Mouse (Mus musculus): Measurements from ENCODE around the gene 4921530L21Rik.
A peak's percentile ranks its signal among the peaks of the same experiment; 100 is the strongest.

4921530L21Rik gene

GRCm38 (mm10) chr14:95880954-95881353, at the start of gene 4921530L21Rik:
Gene 4921530L21Rik (plus strand): TSS chr14:95881254.
- DNase-seq (ENCODE audit: low spot score) = no peak

DNA sequence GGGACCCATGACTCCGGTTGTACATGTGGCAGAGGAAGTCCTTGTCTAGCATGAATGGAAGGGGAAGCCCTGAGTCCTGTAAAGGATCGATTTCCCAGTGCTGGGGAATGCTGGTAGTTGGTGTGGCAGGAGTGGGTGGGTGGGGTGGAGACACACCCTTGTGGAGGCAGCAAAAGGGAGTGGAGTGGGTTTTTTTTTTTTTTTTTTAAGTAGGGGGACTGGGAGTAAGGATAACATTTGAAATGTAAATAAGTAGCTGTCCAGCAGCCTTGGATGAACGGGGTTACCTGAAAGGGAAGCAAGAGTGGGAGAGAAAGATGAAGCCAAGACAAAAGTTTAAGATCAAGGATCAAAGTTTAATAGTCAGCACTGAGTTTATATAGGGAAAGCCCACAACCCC, 47.2 kb upstream of the 4921530L21Rik start:
- DNase-seq (ENCODE audit: low spot score) = no peak

DNA sequence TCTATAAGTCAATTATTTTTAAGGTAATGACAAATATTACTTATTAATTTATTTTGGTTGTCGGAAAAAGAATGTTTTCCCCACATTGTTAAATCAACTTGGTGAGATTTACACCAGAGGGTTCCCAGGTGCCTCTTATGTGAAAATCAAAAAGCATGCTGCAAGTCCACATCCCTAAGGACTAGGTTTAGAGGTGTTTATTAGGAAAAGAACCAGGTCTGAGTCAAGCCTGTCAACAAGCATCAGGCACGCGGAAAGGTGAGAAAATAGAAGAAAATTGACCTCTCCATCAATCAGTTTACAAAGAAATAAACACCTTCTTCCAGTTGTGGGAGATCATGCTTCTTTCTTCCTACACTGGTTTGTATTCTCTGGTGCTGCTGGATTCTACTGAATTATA, 18.1 kb upstream of the 4921530L21Rik start:
- DNase-seq (ENCODE audit: low spot score) = no peak

GRCm38 (mm10) chr14:95865676-95866416, 15.2 kb upstream of the 4921530L21Rik start:
- peak; percentile 63 for DNase-seq (ENCODE audit: low spot score)

- DNase-seq (ENCODE audit: low spot score) = no peak
Observed at GRCm38 (mm10) chr14:95872020-95872419, 9.0 kb upstream of the 4921530L21Rik start.

DNA sequence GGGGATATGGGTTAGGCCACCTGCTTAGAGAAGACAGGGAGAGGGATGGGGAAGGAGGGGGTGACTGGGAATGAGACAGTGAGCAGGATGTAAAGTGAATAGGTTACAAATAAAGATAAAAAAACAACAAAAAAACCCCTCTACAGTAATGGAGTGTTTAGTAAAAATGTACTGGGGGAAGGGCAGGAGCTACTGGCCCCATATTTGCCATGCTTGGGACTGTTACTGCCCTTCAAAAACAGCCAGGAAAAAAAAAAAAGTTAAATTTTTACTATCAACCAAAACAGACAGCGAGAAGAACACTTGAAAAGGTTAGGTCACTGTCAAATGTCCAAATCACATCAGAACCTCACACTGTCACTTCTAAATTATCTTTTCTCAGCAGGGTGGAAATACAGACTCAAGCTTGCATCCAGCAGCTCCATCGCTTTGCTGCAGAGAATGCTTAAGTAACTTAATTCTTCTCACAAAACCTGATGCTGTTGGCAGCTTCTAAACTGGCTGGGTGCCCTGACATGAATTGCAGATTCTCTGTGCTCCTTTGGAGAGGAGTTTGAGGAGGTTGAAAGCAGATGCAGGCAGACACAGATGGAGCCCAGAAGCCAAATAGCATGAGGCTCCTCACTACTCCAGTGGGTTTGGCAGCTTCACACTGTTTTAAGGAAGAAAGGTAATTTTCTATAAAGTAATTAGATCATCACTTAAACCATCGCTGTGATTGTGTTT, 4.1 kb upstream of the 4921530L21Rik start:
- no peak for DNase-seq (ENCODE audit: low spot score)

- no peak for DNase-seq (ENCODE audit: low spot score)
Observed at GRCm38 (mm10) chr14:95877548-95877947, 3.5 kb upstream of the 4921530L21Rik start.

DNA sequence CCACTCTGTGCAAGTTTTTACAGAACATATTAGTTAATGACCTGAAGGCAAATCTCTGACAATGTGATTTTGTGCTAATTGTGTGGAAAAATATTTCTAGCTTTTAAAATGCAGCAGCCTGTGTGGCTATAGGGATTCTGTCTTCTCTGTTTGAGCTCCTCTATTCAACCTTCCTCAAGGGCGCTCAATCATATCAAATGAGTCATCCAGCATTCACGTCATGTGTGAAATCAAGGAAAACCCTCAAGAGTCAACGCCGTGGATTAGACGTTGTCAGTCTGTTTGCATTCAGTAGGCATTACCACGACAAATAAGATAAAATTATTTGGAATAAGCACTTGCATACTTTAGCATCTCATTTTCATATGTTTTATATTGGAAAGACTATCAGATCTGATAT, 18.4 kb downstream of the 4921530L21Rik start:
- peak; percentile 7 for DNase-seq (ENCODE audit: low spot score)

GRCm38 (mm10) chr14:95904591-95905095, 23.6 kb downstream of the 4921530L21Rik start:
- no peak for DNase-seq (ENCODE audit: low spot score)

GRCm38 (mm10) chr14:95913293-95913692, 32.2 kb downstream of the 4921530L21Rik start:
- DNase-seq (ENCODE audit: low spot score) = no peak

GRCm38 (mm10) chr14:95926742-95927141, 45.7 kb downstream of the 4921530L21Rik start:
- no peak for DNase-seq (ENCODE audit: low spot score)

DNA sequence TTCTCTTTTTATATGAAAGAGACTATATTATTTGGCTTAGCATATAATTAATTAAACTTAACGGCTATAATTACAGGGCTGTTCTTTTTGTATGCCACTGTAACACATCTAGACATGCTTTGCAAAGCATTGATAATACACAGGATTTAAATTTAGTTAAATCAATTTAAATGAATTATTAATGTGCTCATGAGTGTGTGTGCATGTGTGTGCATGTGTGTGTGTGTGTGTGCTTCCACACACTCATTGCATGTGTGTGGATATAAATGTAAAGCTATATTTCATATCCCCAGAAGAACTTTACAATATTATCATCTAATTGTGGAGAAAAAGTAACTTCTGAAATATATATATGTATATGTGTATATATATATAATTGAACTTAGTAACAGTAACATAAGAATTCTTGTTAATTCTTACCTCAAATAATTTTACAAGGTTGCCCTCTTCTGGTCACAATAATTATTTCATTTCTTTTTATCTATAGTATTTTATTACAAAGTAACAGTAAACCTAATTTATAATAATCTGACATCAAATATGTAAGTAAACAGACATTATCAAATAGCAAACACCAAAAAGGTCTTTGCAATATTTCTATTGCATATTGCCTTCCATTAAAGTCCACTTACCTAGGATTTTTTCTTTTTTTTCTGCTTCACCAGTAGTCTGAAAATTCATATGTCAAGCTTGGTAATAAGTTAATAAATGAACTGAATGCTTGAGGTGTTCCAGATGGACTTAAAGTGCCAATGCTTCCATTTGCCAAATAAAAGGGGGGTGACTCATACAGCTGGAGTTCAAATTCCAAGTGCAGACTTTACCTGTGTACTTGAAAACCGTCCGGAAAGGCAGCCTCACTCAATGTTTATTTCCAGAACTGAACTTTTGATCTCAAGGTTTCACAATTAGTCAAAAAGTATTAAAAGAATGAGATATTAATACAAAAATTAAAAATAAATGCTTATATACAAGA, 47.0 kb downstream of the 4921530L21Rik start:
- DNase-seq (ENCODE audit: low spot score) = peak; percentile 24

All from retina, embryonic 14.5 days (tissue).